Mouse (Mus musculus) kidney, embryonic 15.5 days (tissue): ENCODE data around the gene Vmn2r19. TPM values are rescaled to one million over a fixed set of nuclear protein-coding genes. Genes with fewer than 3 reads are reported as not detected.

Experiments
- ATAC-seq: fragments of 200-750 bp; cut with Nextera tagmentation; replicated peaks from 2 replicates; pipeline ENCODE4 v1.8.0; 2017; ENCODE audit warnings: moderate TSS enrichment; ENCODE audit not compliant: low FRiP score
- H3K27ac ChIP-seq: fragments of 300-500 bp; sonication (generic); 2 replicates; pipeline ENCODE4 v1.5.1; 2015; ENCODE audit warnings: mild to moderate bottlenecking, inconsistent platforms
- H3K27me3 ChIP-seq: fragments of 300-500 bp; sonication (generic); 2 replicates; pipeline ENCODE4 v1.6.1; 2015; ENCODE audit warnings: inconsistent platforms
- H3K36me3 ChIP-seq: fragments of 300-500 bp; sonication (generic); 2 replicates; pipeline ENCODE4 v1.6.1; 2015; ENCODE audit warnings: inconsistent platforms
- H3K4me1 ChIP-seq: fragments of 300-500 bp; sonication (generic); 2 replicates; pipeline ENCODE4 v1.6.1; 2015; ENCODE audit warnings: inconsistent platforms
- H3K4me2 ChIP-seq: fragments of 300-500 bp; sonication (generic); 2 replicates; pipeline ENCODE4 v1.6.1; 2015; ENCODE audit warnings: moderate library complexity, mild to moderate bottlenecking, inconsistent platforms
- H3K4me3 ChIP-seq: fragments of 300-500 bp; sonication (generic); replicated peaks from 2 replicates; pipeline ENCODE4 v1.5.1; 2015; ENCODE audit warnings: mild to moderate bottlenecking, inconsistent platforms
- H3K9ac ChIP-seq: fragments of 300-500 bp; sonication (generic); 2 replicates; pipeline ENCODE4 v1.6.1; 2015; ENCODE audit warnings: mild to moderate bottlenecking, inconsistent platforms
- H3K9me3 ChIP-seq: fragments of 300-500 bp; sonication (generic); replicated peaks from 2 replicates; pipeline ENCODE4 v1.6.1; 2016; ENCODE audit warnings: inconsistent platforms
- WGBS: fragments of 180-500 bp; shearing (Covaris S2); methylation state at CpG from one replicate; pipeline ENCODE4 v1.1.7; 2015; ENCODE audit warnings: mixed read lengths; 5-methylcytosine and 5-hydroxymethylcytosine counted together
- polyA plus RNA-seq: library from polyadenylated mRNA; unstranded; fragments of >200 nt; fragmentation: Nextera tagmentation; extraction: Ambion mirVana; gene quantifications from 2 replicates; pipeline ENCODE4 v1.2.1, GENCODE M21; 2015

Gene Vmn2r19
- not detected in 2 replicates for polyA plus RNA-seq

DNA sequence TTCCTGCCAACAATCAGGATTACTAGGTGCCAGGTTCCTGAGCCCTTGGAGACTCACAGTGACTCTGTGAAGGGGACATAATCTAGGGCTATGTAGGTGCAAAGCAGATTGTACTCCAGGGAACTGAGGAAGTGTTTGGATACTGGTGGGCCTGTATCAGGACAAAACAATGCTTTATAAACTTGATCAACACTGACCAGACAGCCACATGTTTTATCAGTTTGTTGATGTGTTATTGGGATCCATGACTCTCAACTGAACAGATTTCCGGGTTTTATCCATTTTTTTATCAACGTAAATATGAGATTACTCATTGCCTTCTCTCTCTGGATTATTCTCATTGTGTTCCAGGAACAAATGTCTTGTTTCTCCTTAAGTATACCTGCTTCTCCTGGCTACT, at the start of gene Vmn2r19:
Vmn2r19 (plus strand) TSS at position 301 of the 400 bp plus-strand sequence.
- 92% methylated on average over 2 of the region's 2 CpGs for WGBS
- H3K27ac ChIP-seq = no peak within 1 kb of the TSS
- ATAC-seq = no peak
- no peaks in the 10 kb centered on the region for H3K27me3 ChIP-seq
- no peaks in the 10 kb centered on the region for H3K36me3 ChIP-seq
- H3K4me3 ChIP-seq = no peak within 1 kb of the TSS
- no peak within 1 kb of the TSS for H3K9ac ChIP-seq
- H3K4me2 ChIP-seq = no peak within 1 kb of the TSS
- no peaks in the 10 kb centered on the region for H3K9me3 ChIP-seq
- no peaks in the 10 kb centered on the region for H3K4me1 ChIP-seq

DNA sequence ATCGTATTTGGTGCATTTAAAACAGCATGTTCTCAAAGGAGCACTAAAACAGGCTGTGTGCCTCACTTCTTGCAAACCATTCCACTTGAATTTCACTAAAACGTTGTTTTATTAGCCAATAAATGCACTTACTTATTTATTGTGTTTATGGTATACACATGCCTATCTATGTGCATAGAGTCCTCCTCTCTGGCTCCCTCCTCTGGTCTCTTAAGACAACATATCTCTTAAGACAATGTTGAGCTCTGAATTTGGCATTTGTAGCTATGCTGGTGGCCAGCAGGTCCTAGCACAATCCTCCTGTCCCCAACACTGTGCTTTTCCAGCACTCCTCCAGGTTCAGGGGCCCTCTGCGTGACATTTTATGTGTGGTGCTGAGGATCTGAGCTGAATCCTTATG, 49.2 kb upstream of the Vmn2r19 start:
- 70% methylated on average over 3 of the region's 3 CpGs for WGBS
- Histone ChIP-seq H3K27ac (no peak overlapping the region), H3K9me3 (no peaks in the 10 kb centered on the region), H3K4me2 (no peak overlapping the region), H3K4me1 (no peaks in the 10 kb centered on the region), H3K36me3 (no peaks in the 10 kb centered on the region), H3K27me3 (no peaks in the 10 kb centered on the region), H3K4me3 (no peak overlapping the region), H3K9ac (no peak overlapping the region)
- no peak for ATAC-seq

DNA sequence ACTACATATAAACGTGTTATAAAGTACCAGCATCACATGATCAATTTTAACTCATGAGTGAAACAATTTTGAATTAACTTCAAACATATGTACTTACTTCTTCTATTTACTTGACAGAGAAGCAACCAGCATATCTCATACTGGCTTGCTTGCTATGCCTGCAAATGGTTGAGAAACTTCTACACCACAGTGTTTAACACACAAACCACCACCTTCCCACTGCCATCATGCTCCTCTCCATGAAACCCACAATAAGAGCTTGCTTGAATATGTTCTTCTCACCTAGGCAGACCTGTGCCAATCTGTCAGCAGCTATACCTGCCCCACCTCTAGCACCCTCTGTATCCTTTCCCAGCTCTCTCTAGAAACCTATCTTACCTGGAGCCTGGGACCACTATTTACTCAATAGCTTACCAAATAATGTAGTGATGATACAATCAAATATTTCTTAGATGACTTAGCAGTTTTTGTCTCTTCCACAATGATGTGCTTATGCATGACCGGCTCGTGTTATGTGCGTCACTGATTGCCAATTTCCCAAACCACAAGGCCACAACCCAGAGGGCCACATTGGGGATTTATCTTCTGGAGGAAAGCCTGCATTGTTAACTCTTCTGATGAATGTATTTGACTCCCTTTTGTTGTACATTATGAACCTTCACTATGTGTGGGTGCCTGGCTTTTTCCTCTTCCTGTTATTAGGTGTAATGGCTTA, 48.1 kb upstream of the Vmn2r19 start:
- H3K27ac ChIP-seq = no peak overlapping the region
- WGBS = 79% methylated on average over 4 of the region's 4 CpGs
- no peaks in the 10 kb centered on the region for H3K9me3 ChIP-seq
- no peak overlapping the region for H3K4me2 ChIP-seq
- no peaks in the 10 kb centered on the region for H3K27me3 ChIP-seq
- H3K9ac ChIP-seq = no peak overlapping the region
- H3K4me3 ChIP-seq = no peak overlapping the region
- no peaks in the 10 kb centered on the region for H3K36me3 ChIP-seq
- no peaks in the 10 kb centered on the region for H3K4me1 ChIP-seq
- no peak for ATAC-seq

DNA sequence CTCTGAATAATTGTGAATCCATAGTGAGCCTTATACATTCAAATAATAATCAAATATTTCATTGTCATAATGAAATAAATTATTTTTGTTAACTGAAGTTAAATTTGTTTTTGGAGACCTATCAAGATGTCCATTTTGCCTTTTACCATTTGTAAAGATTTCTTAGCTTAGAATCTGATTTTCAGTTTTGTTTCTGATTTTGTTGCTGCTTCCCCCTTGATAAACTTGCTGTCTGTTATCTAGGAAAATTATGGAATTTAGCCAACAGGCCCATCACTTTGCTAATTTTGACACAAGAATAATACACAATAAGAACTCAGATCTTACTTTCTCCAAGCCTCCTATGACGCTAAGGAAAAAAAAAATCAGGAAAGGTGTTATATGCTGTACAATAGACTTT, 47.3 kb upstream of the Vmn2r19 start:
- no peaks in the 10 kb centered on the region for H3K4me1 ChIP-seq
- no peak overlapping the region for H3K9ac ChIP-seq
- H3K4me3 ChIP-seq = no peak overlapping the region
- no peak for ATAC-seq
- H3K9me3 ChIP-seq = no peaks in the 10 kb centered on the region
- H3K27ac ChIP-seq = no peak overlapping the region
- H3K27me3 ChIP-seq = no peaks in the 10 kb centered on the region
- H3K4me2 ChIP-seq = no peak overlapping the region
- WGBS = 80% methylated on average over 1 of the region's 1 CpGs
- no peaks in the 10 kb centered on the region for H3K36me3 ChIP-seq

DNA sequence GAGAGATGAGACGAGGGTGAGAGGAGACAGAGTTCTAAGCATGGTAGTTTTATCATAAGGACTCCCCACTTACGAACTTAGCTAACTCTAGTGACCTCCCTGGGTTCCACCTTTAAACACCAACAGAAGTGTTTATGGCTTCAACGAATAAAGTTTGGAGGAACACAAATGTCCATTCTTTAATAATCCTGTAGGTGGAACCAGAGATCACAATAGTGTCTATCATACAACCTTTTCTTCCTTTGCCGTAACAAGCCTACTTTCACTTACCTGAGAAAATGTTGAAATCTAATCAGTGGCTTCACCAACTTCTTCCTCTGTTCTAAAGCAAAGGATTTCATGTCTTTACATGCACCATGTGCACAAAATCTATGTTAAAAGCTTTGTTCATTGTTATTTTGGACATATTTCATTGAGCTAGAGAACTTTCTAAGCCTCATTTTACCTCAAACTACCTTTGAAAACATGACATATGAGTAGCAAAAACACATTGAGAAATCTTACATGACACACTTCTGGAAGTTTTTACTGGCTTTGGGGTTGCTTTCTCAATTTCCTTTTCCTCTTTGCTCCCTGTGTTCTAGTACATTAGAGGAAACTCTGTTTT, 46.5 kb upstream of the Vmn2r19 start, which contains the start of gene Clec4d:
Clec4d (plus strand) TSS at position 557 of the 607 bp plus-strand sequence.
- Histone ChIP-seq H3K4me3 (no peak within 1 kb of the TSS), H3K27me3 (no peaks in the 10 kb centered on the region), H3K4me2 (no peak within 1 kb of the TSS), H3K4me1 (no peaks in the 10 kb centered on the region), H3K9me3 (no peaks in the 10 kb centered on the region), H3K27ac (no peak within 1 kb of the TSS), H3K36me3 (no peaks in the 10 kb centered on the region), H3K9ac (no peak within 1 kb of the TSS)
- no peak for ATAC-seq
- 73% methylated on average over 4 of the region's 4 CpGs for WGBS

DNA sequence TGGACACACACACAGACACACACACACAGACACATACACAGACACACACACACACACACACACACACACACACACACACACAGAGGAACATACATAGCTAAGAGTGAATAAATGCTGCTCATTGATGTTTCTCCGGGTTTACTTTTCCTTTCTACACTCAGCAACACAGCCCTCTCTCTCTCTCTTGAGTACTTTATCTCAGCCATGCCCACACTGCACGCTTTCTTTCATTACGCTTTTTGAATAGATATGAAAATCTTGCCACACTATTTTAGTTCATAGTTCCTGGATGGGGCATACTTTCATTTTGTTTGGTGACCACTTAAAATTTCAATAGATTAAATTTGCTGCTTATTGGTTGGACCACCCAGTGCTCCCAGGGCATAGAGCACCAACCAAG, 43.9 kb upstream of the Vmn2r19 start:
- ATAC-seq = no peak
- no peak overlapping the region for H3K9ac ChIP-seq
- WGBS = 83% methylated on average over 3 of the region's 3 CpGs
- no peaks in the 10 kb centered on the region for H3K36me3 ChIP-seq
- H3K27ac ChIP-seq = no peak overlapping the region
- no peaks in the 10 kb centered on the region for H3K9me3 ChIP-seq
- no peak overlapping the region for H3K4me3 ChIP-seq
- H3K4me1 ChIP-seq = no peaks in the 10 kb centered on the region
- H3K4me2 ChIP-seq = no peak overlapping the region
- no peaks in the 10 kb centered on the region for H3K27me3 ChIP-seq

DNA sequence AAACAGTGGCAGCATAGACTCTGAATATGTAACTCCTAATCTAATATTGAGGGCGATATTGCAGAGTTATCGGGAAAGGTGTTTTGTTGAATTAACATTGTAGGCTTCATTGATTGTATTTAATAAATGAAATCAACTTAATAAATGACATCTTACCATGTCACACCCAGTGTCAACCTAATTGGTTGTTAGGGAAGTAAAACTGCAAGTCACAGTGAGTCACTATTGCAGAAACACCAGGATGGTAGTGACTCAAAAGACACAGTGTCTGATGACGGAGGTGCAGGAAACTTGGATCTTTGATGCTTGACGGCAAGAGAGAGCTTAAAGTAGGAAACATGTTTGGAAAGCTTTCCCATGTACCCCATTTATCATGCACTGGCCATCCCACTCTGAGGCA, 42.3 kb upstream of the Vmn2r19 start:
- no peak for ATAC-seq
- Histone ChIP-seq H3K4me3 (no peak overlapping the region), H3K36me3 (no peaks in the 10 kb centered on the region), H3K27me3 (no peaks in the 10 kb centered on the region), H3K4me2 (no peak overlapping the region), H3K27ac (no peak overlapping the region), H3K4me1 (no peaks in the 10 kb centered on the region), H3K9me3 (no peaks in the 10 kb centered on the region), H3K9ac (no peak overlapping the region)
- 82% methylated on average over 4 of the region's 4 CpGs for WGBS

DNA sequence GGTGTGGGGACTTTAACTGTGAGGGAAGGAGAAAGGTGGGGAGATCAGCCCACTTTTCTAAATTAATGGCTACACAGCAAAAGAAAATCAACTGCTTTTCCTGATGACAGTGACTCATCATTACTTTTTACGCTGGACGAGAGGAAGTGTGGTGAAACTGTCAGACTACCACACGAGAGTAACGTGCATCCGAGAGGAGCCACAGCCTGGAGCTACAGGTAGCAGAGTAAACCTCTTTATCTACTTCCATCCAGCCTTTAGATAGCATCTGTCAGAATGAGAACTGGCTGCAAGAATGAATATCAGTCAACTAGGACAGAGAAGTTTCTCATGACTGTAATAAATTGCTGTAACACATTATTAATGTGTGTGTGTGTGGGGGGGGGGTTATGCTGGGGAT, 41.2 kb upstream of the Vmn2r19 start:
- no peak overlapping the region for H3K9ac ChIP-seq
- H3K9me3 ChIP-seq = no peaks in the 10 kb centered on the region
- no peaks in the 10 kb centered on the region for H3K4me1 ChIP-seq
- H3K27me3 ChIP-seq = no peaks in the 10 kb centered on the region
- WGBS = 68% methylated on average over 5 of the region's 5 CpGs
- H3K4me2 ChIP-seq = no peak overlapping the region
- H3K4me3 ChIP-seq = no peak overlapping the region
- H3K36me3 ChIP-seq = no peaks in the 10 kb centered on the region
- ATAC-seq = no peak
- H3K27ac ChIP-seq = no peak overlapping the region

DNA sequence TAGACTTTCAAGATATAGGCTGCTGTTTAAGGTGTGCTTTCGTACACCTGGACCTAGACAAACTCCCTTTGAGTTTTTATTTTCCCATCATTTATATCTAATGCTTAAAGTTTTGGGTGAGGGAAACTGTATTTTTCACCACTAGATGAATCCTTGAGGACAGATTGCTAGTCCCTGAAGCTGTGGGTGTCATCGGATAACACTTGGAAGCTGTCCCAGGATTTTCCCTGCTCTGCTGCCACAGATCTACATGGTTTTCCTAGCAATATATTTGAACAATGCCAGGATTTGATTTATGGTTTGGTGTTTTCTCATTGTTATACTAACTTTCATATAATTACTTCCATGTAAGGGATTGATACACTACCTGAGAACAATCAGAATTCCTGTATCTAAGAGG, 28.7 kb upstream of the Vmn2r19 start:
- no peaks in the 10 kb centered on the region for H3K27me3 ChIP-seq
- H3K27ac ChIP-seq = no peak overlapping the region
- no peaks in the 10 kb centered on the region for H3K36me3 ChIP-seq
- 92% methylated on average over 2 of the region's 2 CpGs for WGBS
- H3K4me2 ChIP-seq = no peak overlapping the region
- no peak for ATAC-seq
- H3K4me3 ChIP-seq = no peak overlapping the region
- no peaks in the 10 kb centered on the region for H3K4me1 ChIP-seq
- H3K9ac ChIP-seq = no peak overlapping the region
- no peaks in the 10 kb centered on the region for H3K9me3 ChIP-seq

DNA sequence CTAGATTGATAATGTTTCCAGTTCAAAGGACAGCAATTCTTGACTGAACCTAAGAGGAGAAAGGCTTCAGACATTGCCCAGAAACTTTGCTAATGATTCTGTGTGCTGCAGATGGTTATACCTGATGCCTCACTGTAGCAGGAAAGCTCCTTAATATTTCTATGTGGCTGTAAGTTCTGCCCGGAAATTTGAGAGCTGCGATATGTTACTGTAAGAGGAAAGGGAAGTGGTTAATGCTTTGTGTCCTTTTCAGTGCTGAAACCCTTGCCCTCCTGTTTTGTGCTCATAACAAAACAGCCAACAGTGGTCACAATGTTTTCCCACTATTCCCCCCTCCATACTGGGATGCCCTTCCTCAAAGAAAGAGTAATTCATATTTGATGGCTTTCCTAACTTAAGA, 21.8 kb upstream of the Vmn2r19 start:
- H3K4me3 ChIP-seq = no peak overlapping the region
- H3K36me3 ChIP-seq = no peaks in the 10 kb centered on the region
- no peak overlapping the region for H3K27ac ChIP-seq
- no peak overlapping the region for H3K4me2 ChIP-seq
- H3K9me3 ChIP-seq = no peaks in the 10 kb centered on the region
- no peaks in the 10 kb centered on the region for H3K27me3 ChIP-seq
- H3K9ac ChIP-seq = no peak overlapping the region
- H3K4me1 ChIP-seq = no peaks in the 10 kb centered on the region
- 85% methylated on average over 2 of the region's 2 CpGs for WGBS
- ATAC-seq = no peak

DNA sequence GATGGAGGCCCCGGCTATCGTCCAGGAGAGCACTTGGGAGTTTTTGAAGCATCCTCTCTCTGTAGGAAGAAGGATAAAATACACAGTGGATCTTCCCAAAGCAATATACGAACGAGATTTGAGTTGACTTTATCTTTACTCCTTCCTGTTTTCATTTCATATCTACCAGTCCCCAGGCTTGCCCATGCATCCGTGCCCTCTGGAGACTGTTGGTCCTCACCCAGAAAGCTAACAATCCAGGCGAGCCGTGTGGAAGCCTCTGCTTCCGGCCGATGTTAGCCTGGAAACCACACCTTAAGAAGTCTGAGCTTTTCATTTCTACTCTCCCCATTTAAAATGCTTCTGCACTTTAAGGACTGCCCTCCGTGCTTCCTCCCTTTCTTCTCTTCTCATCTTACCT, 19.2 kb upstream of the Vmn2r19 start:
- Histone ChIP-seq H3K27ac (no peak overlapping the region), H3K4me1 (no peaks in the 10 kb centered on the region), H3K27me3 (no peaks in the 10 kb centered on the region), H3K36me3 (no peaks in the 10 kb centered on the region), H3K4me2 (no peak overlapping the region), H3K4me3 (no peak overlapping the region), H3K9ac (no peak overlapping the region), H3K9me3 (no peaks in the 10 kb centered on the region)
- 73% methylated on average over 10 of the region's 10 CpGs for WGBS
- ATAC-seq = no peak

DNA sequence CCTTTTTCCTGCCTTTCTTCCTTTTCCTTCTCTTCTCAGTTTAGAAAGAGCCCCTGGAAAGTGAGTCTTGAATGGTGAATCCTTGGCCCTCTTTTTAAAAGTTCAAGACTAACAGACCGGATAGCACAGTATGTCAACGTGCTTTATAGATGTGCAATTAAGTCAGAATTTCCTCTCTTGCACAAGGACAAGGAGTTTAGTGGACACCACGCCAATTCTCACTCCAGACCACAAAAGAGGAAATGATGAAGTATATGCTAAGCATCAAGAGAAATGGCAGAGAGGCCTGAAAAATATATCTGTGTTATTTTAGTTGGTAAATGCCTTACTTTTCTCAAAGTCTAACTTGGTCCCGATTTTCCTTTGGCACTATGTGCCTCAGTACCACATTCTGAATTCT, 18.4 kb upstream of the Vmn2r19 start, which contains the start of gene Clec4e:
Clec4e (minus strand) TSS at position 118 of the 400 bp plus-strand sequence.
- H3K27ac ChIP-seq = no peak within 1 kb of the TSS
- H3K36me3 ChIP-seq = no peaks in the 10 kb centered on the region
- WGBS = 75% methylated on average over 4 of the region's 4 CpGs
- H3K4me3 ChIP-seq = no peak within 1 kb of the TSS
- no peaks in the 10 kb centered on the region for H3K9me3 ChIP-seq
- no peaks in the 10 kb centered on the region for H3K27me3 ChIP-seq
- no peaks in the 10 kb centered on the region for H3K4me1 ChIP-seq
- no peak within 1 kb of the TSS for H3K9ac ChIP-seq
- H3K4me2 ChIP-seq = no peak within 1 kb of the TSS
- ATAC-seq = no peak
